Mouse (Mus musculus): Measurements from ENCODE around the gene Dpm3. TPM values are rescaled to one million over a fixed set of nuclear protein-coding genes. Genes with fewer than 3 reads are reported as not detected.

Dpm3 gene
- polyA plus RNA-seq, 1 experiment from 2014 or later, result 161 TPM

DNA sequence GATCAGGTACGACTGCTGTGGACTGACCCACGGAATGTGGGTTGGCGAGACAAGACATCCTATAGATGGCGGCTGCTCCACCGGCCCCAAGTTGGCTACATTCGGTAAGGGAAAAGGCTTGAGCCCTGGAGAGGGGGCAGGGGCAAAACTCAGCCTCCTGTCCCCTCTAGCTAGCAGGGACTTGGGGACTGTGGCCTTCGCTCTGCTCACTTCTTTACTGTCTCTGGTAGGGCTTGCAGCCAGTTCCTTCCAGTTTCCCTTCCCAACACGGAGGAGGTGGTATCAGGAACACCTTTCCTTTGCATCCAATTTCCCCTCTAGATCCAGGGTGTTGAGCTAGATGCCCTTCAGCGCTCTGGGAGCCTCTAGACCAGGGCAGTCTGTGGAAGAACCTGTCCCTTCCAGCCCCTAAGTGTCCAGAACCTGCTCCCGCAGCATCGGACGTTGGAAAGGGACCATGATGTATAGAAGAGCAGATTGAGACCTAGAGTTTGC, 33.8 kb upstream of the Dpm3 start:
- no peaks in the 10 kb centered on the region for H3K9me3 ChIP-seq
- H3K9ac ChIP-seq, result no peak overlapping the region
- no peak overlapping the region for H3K4me2 ChIP-seq
- no peak overlapping the region for H3K27ac ChIP-seq
- peaks cover 40% of the 10 kb centered on the region for H3K36me3 ChIP-seq
- peaks cover 33% of the 10 kb centered on the region for H3K4me1 ChIP-seq
- H3K4me3 ChIP-seq, result no peak overlapping the region
- ATAC-seq (ENCODE audit: insufficient number of reproducible peaks, low FRiP score, low TSS enrichment, low read depth), result no peak
- H3K27me3 ChIP-seq, result no peaks in the 10 kb centered on the region
- 65% methylated on average over 12 of the region's 12 CpGs for WGBS

DNA sequence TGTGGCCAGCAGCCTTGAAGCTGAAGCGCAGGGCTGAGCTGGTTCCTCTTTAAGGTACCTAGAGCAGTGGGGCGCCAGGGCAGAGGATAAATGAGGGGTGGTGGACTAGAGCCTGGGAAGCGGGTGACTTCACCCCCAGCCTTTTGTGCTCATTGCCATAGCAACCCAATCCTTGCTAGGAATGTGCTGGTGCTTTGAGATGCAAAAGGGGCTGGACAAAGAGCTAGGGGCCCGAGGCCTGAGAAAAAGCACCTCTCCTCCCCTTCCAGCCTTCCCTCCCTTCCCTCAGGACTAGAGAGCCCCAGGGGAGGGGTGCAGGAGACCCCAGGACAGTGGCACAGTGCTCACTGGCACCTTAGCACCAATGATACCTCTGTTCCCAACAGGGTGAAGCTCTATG, 33.2 kb upstream of the Dpm3 start:
- no peak overlapping the region for H3K9ac ChIP-seq
- H3K27ac ChIP-seq, result no peak overlapping the region
- peaks cover 33% of the 10 kb centered on the region for H3K4me1 ChIP-seq
- H3K4me2 ChIP-seq, result peak overlapping the region; percentile 64; the same call in 1 of the 2 replicates
- H3K36me3 ChIP-seq, result peaks cover 38% of the 10 kb centered on the region
- H3K4me3 ChIP-seq, result no peak overlapping the region
- H3K9me3 ChIP-seq, result no peaks in the 10 kb centered on the region
- no peaks in the 10 kb centered on the region for H3K27me3 ChIP-seq
- ATAC-seq (ENCODE audit: insufficient number of reproducible peaks, low FRiP score, low TSS enrichment, low read depth), result no peak
- WGBS, result 47% methylated on average over 4 of the region's 4 CpGs

DNA sequence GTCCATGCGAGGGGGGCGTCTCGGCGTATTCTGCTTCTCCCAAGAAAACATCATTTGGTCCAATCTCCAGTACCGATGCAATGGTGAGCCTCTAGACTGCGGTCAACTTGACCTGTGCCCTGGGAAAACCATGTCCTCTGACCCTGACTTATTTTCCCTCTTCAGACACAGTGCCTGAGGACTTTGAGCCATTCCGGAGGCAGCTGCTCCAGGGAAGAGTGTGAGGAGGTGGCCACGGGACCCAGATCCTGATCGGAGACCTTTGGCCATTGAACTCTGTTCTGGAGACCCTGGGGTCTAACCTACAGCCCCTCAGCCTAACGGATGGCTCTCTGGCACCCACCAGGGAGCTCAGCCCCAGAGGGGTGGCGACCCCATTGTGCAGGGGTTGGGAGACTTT, 32.8 kb upstream of the Dpm3 start:
- Histone ChIP-seq H3K4me2 (peak overlapping the region; percentile 64), H3K27ac (peak overlapping the region; percentile 78), H3K27me3 (no peaks in the 10 kb centered on the region), H3K9me3 (no peaks in the 10 kb centered on the region), H3K4me1 (peaks cover 33% of the 10 kb centered on the region), H3K36me3 (peaks cover 34% of the 10 kb centered on the region), H3K9ac (peak overlapping the region; percentile 14; the same call in 1 of the 2 replicates), H3K4me3 (peak overlapping the region; percentile 43; the same call in 1 of the 2 replicates)
- WGBS, result 33% methylated on average over 11 of the region's 11 CpGs
- no peak for ATAC-seq (ENCODE audit: insufficient number of reproducible peaks, low FRiP score, low TSS enrichment, low read depth)

DNA sequence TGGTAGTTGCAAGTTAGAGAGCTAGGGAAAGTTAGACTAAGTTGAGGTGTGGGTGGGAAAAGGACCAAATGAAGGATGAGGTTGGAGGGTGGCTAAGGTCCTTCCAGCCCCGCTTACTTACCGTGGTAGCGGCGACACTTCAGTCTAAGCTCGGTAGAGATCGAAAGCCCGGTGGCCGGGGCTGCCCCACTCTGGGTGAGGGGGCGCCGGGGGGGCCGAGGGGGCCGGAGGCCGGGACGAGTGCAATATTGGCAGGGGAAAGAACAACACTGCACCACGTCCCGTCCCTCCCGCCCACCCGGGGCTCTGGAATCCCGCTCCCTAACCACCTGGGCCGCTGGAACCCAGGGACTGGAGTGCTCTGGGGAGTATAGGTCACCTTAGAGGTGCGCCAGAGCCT, 32.3 kb upstream of the Dpm3 start, which contains the start of gene Mtx1:
TSS of gene Mtx1 (minus strand) at position 189 of the 400 bp plus-strand sequence.
- no peak for ATAC-seq (ENCODE audit: insufficient number of reproducible peaks, low FRiP score, low TSS enrichment, low read depth)
- peak within 1 kb of the TSS; percentile 64 for H3K4me2 ChIP-seq
- peaks cover 29% of the 10 kb centered on the region for H3K36me3 ChIP-seq
- WGBS, result 6% methylated on average over 21 of the region's 21 CpGs
- H3K27me3 ChIP-seq, result no peaks in the 10 kb centered on the region
- H3K9me3 ChIP-seq, result no peaks in the 10 kb centered on the region
- H3K4me3 ChIP-seq, result peak within 1 kb of the TSS; percentile 43
- peaks cover 33% of the 10 kb centered on the region for H3K4me1 ChIP-seq
- H3K27ac ChIP-seq, result peak within 1 kb of the TSS; percentile 78
- H3K9ac ChIP-seq, result peak within 1 kb of the TSS; percentile 23; the same call in 1 of the 2 replicates

DNA sequence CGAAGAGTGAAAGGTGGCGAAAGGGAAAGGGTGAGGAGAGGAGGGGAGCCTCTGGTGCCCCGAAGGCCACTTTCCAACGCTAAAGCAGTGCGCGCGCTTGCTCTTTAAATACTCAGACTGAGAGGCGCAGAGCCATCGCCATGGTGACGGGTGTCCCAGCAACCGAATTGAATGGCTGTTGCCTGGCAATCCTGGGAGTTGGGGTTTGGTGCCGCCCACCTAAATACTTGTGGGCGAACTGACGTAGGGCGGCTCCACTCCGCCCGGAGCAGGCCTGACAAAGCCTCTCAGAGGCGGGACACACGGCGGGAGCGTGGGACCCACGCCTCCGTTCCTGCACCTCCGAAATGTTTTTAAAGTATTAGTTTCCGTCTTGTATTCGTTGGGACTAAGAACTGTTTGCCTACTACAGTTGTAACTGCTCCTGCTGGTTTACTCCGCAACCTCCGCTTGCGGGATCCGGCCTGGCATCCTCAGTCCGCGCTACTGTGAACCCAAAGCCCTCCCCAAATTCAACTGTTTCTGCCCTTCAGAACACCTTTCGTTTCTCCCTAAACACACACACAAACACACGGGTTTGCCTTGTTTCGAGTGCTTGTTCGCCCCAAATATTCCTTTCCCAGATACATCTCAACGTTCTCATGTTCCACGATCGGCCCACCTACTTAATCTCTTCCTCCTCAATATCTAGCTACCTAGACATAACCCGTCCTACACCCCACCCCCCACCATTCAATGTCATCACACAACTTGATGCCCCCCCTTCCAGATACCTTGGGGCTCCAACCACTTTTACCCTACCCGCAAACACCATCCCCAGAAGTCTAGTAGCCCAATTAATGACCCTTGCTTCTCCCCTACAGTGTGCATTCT, 31.6 kb upstream of the Dpm3 start:
- peak; percentile 90 for ATAC-seq (ENCODE audit: insufficient number of reproducible peaks, low FRiP score, low TSS enrichment, low read depth)
- Histone ChIP-seq H3K27me3 (no peaks in the 10 kb centered on the region), H3K27ac (peak overlapping the region; percentile 78), H3K9me3 (no peaks in the 10 kb centered on the region), H3K9ac (peak overlapping the region; percentile 23; the same call in 1 of the 2 replicates), H3K4me3 (peak overlapping the region; percentile 43), H3K4me2 (peak overlapping the region; percentile 64), H3K36me3 (peaks cover 26% of the 10 kb centered on the region), H3K4me1 (peaks cover 33% of the 10 kb centered on the region)
- WGBS, result 5% methylated on average over 41 of the region's 41 CpGs

DNA sequence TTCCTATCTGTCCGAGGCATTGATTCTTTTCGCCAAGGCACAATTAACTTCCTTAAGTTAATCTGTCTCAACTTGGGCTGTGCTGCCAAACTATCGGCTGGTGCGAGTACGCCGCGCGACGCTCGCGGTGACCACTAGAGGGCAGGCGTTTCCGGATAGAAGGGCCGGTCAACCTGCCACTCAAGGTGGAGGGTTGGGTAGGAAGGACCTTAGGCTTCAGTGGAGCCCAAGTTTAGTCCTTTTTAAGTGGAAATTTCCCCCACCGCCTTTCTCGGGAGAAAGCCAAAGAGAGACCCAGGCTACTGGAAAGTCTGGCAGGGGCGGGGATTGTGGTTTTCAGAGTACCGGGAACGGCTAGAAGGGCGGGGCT, 31.0 kb upstream of the Dpm3 start:
- H3K27me3 ChIP-seq, result no peaks in the 10 kb centered on the region
- H3K4me3 ChIP-seq, result peak overlapping the region; percentile 43
- peaks cover 21% of the 10 kb centered on the region for H3K36me3 ChIP-seq
- H3K9me3 ChIP-seq, result no peaks in the 10 kb centered on the region
- H3K9ac ChIP-seq, result no peak overlapping the region
- peak overlapping the region; percentile 64 for H3K4me2 ChIP-seq
- peak overlapping the region; percentile 78 for H3K27ac ChIP-seq
- under 1% methylated on average over 19 of the region's 20 CpGs for WGBS
- ATAC-seq (ENCODE audit: insufficient number of reproducible peaks, low FRiP score, low TSS enrichment, low read depth), result no peak
- H3K4me1 ChIP-seq, result peaks cover 33% of the 10 kb centered on the region

DNA sequence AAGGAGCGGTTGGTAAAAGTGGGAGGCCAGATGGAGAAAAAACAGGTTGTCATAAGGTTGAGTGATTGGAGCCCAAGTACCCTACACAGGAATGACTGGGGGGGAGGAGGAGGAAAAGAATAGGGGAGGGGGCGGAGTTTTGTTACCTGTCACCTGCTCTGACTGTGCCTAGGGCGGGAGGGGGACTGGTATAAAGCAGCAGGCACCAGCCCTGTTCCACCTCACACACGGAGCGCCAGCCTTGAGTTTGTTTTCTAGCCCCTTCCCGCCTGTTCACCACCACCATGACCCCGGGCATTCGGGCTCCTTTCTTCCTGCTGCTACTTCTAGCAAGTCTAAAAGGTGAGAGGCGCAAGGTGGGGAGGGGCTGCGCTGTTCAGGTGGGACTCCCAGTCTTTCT, 30.3 kb upstream of the Dpm3 start, which contains the start of gene Muc1:
TSS of gene Muc1 (plus strand) at position 222 of the 400 bp plus-strand sequence.
- no peak for ATAC-seq (ENCODE audit: insufficient number of reproducible peaks, low FRiP score, low TSS enrichment, low read depth)
- H3K4me1 ChIP-seq, result peaks cover 33% of the 10 kb centered on the region
- peak within 1 kb of the TSS; percentile 64 for H3K4me2 ChIP-seq
- H3K4me3 ChIP-seq, result peak within 1 kb of the TSS; percentile 43
- H3K27ac ChIP-seq, result peak within 1 kb of the TSS; percentile 78
- H3K9ac ChIP-seq, result no peak within 1 kb of the TSS
- WGBS, result 35% methylated on average over 10 of the region's 10 CpGs
- H3K9me3 ChIP-seq, result no peaks in the 10 kb centered on the region
- peaks cover 18% of the 10 kb centered on the region for H3K36me3 ChIP-seq
- no peaks in the 10 kb centered on the region for H3K27me3 ChIP-seq

DNA sequence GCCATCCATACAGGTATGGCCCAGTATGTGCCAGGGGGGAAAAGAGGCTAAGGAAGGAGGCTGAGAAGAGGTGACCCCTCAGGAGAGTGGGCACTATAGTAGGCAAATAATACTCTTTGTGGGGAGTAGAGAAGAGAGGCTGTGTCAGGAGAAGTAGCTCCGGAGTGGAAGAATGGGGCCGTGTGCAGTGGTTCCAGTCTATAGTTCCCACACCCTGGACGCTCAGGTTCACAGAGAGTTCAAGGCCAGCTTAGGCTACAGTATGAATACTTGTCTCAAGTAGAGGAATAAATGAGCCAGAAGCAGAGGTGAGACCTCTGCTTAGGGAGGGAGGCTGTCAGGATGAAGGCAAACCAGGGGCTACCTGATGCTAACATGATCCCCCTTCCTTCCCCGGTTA, 29.9 kb upstream of the Dpm3 start:
- Histone ChIP-seq H3K4me2 (no peak overlapping the region), H3K4me3 (no peak overlapping the region), H3K9me3 (no peaks in the 10 kb centered on the region), H3K4me1 (peaks cover 33% of the 10 kb centered on the region), H3K9ac (no peak overlapping the region), H3K27ac (no peak overlapping the region), H3K27me3 (no peaks in the 10 kb centered on the region), H3K36me3 (peaks cover 19% of the 10 kb centered on the region)
- ATAC-seq (ENCODE audit: insufficient number of reproducible peaks, low FRiP score, low TSS enrichment, low read depth), result no peak
- WGBS, result 59% methylated on average over 4 of the region's 4 CpGs

DNA sequence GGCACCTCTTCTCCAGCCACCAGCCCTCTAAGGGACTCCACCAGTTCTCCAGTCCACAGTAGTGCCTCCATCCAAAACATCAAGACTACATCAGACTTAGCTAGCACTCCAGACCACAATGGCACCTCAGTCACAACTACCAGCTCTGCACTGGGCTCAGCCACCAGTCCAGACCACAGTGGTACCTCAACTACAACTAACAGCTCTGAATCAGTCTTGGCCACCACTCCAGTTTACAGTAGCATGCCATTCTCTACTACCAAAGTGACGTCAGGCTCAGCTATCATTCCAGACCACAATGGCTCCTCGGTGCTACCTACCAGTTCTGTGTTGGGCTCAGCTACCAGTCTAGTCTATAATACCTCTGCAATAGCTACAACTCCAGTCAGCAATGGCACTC, 28.6 kb upstream of the Dpm3 start:
- WGBS, result 88% methylated on average over 2 of the region's 2 CpGs
- no peak overlapping the region for H3K4me2 ChIP-seq
- ATAC-seq (ENCODE audit: insufficient number of reproducible peaks, low FRiP score, low TSS enrichment, low read depth), result no peak

DNA sequence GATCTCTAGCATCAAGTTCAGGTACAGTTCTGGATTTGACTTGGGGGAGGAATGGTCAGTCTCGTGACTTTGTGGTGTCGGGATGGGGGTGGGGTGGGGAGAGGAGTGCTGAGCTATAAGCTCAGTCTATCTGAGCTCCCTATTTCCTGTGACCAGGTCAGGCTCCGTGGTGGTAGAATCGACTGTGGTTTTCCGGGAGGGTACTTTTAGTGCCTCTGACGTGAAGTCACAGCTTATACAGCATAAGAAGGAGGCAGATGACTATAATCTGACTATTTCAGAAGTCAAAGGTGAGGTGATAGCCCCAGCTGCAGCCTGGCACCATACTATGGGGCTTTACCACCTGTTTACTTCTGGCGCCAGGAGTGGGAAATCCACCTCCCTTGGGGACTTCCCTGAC, 27.8 kb upstream of the Dpm3 start:
- Histone ChIP-seq H3K36me3 (peaks cover 17% of the 10 kb centered on the region), H3K4me1 (peaks cover 27% of the 10 kb centered on the region), H3K4me2 (no peak overlapping the region), H3K4me3 (no peak overlapping the region), H3K27me3 (no peaks in the 10 kb centered on the region), H3K9me3 (no peaks in the 10 kb centered on the region), H3K9ac (no peak overlapping the region), H3K27ac (no peak overlapping the region)
- 62% methylated on average over 7 of the region's 7 CpGs for WGBS
- ATAC-seq (ENCODE audit: insufficient number of reproducible peaks, low FRiP score, low TSS enrichment, low read depth), result no peak

More for the DNA sequence above, 28.6 kb upstream of the Dpm3 start:
- Histone ChIP-seq H3K27me3 (no peaks in the 10 kb centered on the region), H3K9ac (no peak overlapping the region), H3K9me3 (no peaks in the 10 kb centered on the region), H3K27ac (no peak overlapping the region), H3K36me3 (peaks cover 16% of the 10 kb centered on the region), H3K4me1 (peaks cover 35% of the 10 kb centered on the region), H3K4me3 (no peak overlapping the region)

DNA sequence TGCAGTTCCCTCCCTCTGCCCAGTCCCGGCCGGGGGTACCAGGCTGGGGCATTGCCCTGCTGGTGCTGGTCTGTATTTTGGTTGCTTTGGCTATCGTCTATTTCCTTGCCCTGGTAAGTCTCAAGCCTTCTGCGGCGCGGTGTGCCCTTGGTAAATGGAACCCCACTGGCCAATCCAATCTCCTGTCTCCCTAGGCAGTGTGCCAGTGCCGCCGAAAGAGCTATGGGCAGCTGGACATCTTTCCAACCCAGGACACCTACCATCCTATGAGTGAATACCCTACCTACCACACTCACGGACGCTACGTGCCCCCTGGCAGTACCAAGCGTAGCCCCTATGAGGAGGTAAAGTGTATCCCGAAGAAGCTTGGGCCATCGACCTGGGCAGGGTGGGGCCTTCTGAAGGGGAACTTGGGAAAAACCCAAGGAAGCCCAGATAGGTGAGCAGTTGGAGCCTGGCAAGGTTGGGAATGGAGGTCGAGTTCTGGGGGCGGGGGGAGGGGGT, 27.3 kb upstream of the Dpm3 start:
- no peak overlapping the region for H3K4me3 ChIP-seq
- H3K36me3 ChIP-seq, result peaks cover 21% of the 10 kb centered on the region
- 70% methylated on average over 16 of the region's 16 CpGs for WGBS
- H3K9ac ChIP-seq, result no peak overlapping the region
- H3K27me3 ChIP-seq, result no peaks in the 10 kb centered on the region
- H3K27ac ChIP-seq, result no peak overlapping the region
- ATAC-seq (ENCODE audit: insufficient number of reproducible peaks, low FRiP score, low TSS enrichment, low read depth), result no peak
- no peaks in the 10 kb centered on the region for H3K9me3 ChIP-seq
- no peak overlapping the region for H3K4me2 ChIP-seq
- H3K4me1 ChIP-seq, result peaks cover 22% of the 10 kb centered on the region

DNA sequence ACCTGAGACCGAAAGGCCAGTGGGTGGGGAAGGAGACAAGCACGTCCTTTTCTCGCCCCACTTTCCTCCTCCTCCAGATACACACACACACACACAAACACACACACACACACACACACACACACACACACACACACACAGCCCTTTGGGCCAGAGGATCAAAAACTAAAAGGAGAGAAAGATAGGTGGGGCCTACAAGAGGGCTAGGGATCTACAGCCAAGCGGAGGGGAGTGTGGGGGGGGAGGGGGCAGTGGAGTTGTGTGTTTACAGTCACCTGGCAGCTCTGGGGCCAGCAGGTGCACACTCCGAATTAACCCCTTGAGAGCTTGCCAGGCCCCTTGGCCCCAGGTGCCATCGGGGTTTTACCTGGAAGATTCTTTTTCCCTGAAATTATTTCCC, 26.5 kb upstream of the Dpm3 start:
- Histone ChIP-seq H3K36me3 (peaks cover 26% of the 10 kb centered on the region), H3K4me3 (no peak overlapping the region), H3K9ac (no peak overlapping the region), H3K4me1 (peaks cover 14% of the 10 kb centered on the region), H3K9me3 (no peaks in the 10 kb centered on the region), H3K27me3 (no peaks in the 10 kb centered on the region), H3K4me2 (no peak overlapping the region), H3K27ac (no peak overlapping the region)
- no peak for ATAC-seq (ENCODE audit: insufficient number of reproducible peaks, low FRiP score, low TSS enrichment, low read depth)
- WGBS, result 61% methylated on average over 5 of the region's 6 CpGs

Data from limb, embryonic 15.5 days (tissue).